Mouse (Mus musculus) adrenal gland, adult 10 weeks (tissue): ENCODE results near the gene Gm8232. TPM values are rescaled to one million over a fixed set of nuclear protein-coding genes. Genes with fewer than 3 reads are reported as not detected.

Source experiments
- polyA plus RNA-seq: library from polyadenylated mRNA; stranded (reverse); fragments of 350-450 nt; fragmentation: Illumina TruSeq; extraction: RNeasy Lipid Tissue Mini Kit (QIAGEN cat#74804); gene quantifications from one replicate; pipeline ENCODE4 v1.2.3, GENCODE M21; 2014; ENCODE audit warnings: low read depth, low replicate concordance

Gm8232 gene
- not detected for polyA plus RNA-seq

DNA sequence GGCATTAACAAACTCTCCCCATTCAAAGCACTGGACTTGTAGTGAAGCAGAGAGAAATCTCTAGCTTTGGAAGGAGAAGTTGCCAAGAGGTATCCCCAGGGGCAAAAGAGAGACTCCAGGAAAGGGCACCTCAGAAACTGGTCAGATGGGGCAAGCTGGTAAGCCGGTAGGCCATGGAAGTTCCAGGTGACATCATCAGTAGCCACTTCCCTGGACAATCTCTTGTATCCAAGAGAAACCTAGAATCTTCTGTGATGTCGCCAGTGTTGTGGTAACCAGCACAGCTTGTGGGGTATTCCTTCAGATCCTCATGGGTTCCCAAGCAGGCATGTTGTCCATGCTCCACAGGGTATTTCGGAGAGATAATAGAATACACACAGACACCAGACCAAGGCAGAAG lies at the start of gene Gm8232:
Gm8232 (plus strand) TSS at position 301 of the 400 bp plus-strand sequence.

DNA sequence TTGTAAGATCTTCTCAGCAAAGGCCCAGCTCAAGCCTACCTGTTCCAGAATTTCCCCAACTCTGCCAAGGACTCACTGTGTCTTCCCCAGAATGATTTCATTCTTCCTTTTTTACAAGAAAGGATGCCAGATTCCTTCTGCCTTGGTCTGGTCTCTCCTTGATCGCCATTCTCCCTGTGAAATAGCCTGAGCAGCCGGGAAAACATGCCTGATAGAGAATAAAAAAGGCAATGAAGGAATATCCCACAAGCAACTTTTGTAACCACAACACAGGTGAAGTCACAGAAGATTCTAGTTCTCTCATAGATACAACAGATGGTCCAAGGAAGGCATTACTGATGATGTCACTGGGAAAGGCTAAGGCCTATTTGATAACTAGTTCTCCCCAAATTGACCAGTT lies 22.8 kb upstream of the Gm8232 start, which contains the start of gene Gm3371:
Gm3371 (minus strand) TSS at position 101 of the 400 bp plus-strand sequence.

Other genes with a start within 250 kb of the Gm8232 start
- not detected for gene Gm8212, start 236.0 kb upstream of the Gm8232 start, polyA plus RNA-seq
- gene 4930503E14Rik, start 220.4 kb upstream of the Gm8232 start, polyA plus RNA-seq = not detected
- not detected for gene Gm8220, start 148.1 kb upstream of the Gm8232 start, polyA plus RNA-seq
- not detected for gene Gm5930, start 95.1 kb upstream of the Gm8232 start, polyA plus RNA-seq
- gene Gm8229, start 68.3 kb upstream of the Gm8232 start, polyA plus RNA-seq = not detected
- gene Gm3371, start 22.9 kb upstream of the Gm8232 start, polyA plus RNA-seq = not detected
- not detected for gene BC061237, start 58.8 kb downstream of the Gm8232 start, polyA plus RNA-seq
- not detected for gene Gm17093, start 84.6 kb downstream of the Gm8232 start, polyA plus RNA-seq
- gene Gm8247, start 149.5 kb downstream of the Gm8232 start, polyA plus RNA-seq = not detected
- not detected for gene Gm5624, start 194.3 kb downstream of the Gm8232 start, polyA plus RNA-seq